Mouse (Mus musculus) CH12.LX (cell line): ENCODE results near the gene Schip1. TPM values are rescaled to one million over a fixed set of nuclear protein-coding genes. Genes with fewer than 3 reads are reported as not detected.

Source experiments
- DNase-seq: peaks from one replicate; pipeline ENCODE4 v3.0.0-alpha.2; 2013; ENCODE audit errors: extremely low read depth
- H3K27ac ChIP-seq: 2 replicates; pipeline ENCODE4 v1.5.1; 2012; ENCODE audit warnings: low read depth, mild to moderate bottlenecking, control low read depth, moderate library complexity; ENCODE audit not compliant: insufficient read depth
- H3K27me3 ChIP-seq: replicated peaks from 2 replicates; pipeline ENCODE3; 2012; ENCODE audit warnings: inconsistent platforms
- H3K36me3 ChIP-seq, 2 experiments: replicated peaks in 1 of 2; 2 replicates each; pipeline versions ENCODE3 to v1.6.1; 2012; ENCODE audit warnings: inconsistent platforms in 1 of 2, low read length in 1 of 2, mild to moderate bottlenecking in 1 of 2, mixed read lengths in 1 of 2, moderate library complexity in 1 of 2; ENCODE audit not compliant: control insufficient read depth in 1 of 2, insufficient read depth in 1 of 2
- H3K4me1 ChIP-seq, 2 experiments: 2 replicates each; pipeline ENCODE4 v1.6.1; 2012; ENCODE audit warnings: inconsistent platforms in 1 of 2, moderate library complexity in 1 of 2; ENCODE audit not compliant: insufficient read depth in 2 of 2, control insufficient read depth in 1 of 2
- H3K4me2 ChIP-seq: 2 replicates; pipeline ENCODE4 v1.6.1; 2012; ENCODE audit warnings: low read depth, mild to moderate bottlenecking, control low read depth; ENCODE audit not compliant: poor library complexity, insufficient read depth, severe bottlenecking
- H3K4me3 ChIP-seq, 3 experiments: fragments of 150-350 bp in 1 of 3; sonication (generic) in 1 of 3; replicated peaks in 1 of 3; 2 replicates each; pipeline versions ENCODE3 to v1.5.1; 2011 to 2012; ENCODE audit warnings: low read depth in 2 of 3, low read length in 2 of 3, mild to moderate bottlenecking in 2 of 3, moderate library complexity in 2 of 3, control low read depth in 1 of 3, improper control_type of control experiment in 1 of 3, inconsistent platforms in 1 of 3, mixed read lengths in 1 of 3; ENCODE audit not compliant: poor library complexity in 1 of 3
- H3K79me2 ChIP-seq: replicated peaks from 2 replicates; pipeline ENCODE4 v1.6.1; 2012; ENCODE audit warnings: mild to moderate bottlenecking, moderate library complexity; ENCODE audit not compliant: control insufficient read depth, poor library complexity, insufficient read depth, severe bottlenecking; ENCODE audit errors: extremely low read depth
- H3K9ac ChIP-seq: 2 replicates; pipeline ENCODE4 v1.6.1; 2012; ENCODE audit warnings: low read depth, mild to moderate bottlenecking, control low read depth, moderate library complexity; ENCODE audit not compliant: insufficient read depth
- H3K9me3 ChIP-seq: replicated peaks from 2 replicates; pipeline ENCODE3; 2012; ENCODE audit warnings: low read length, inconsistent platforms, mixed read lengths
- BHLHE40 ChIP-seq: IDR thresholded peaks from 2 replicates; pipeline ENCODE4 v1.6.1; 2011; ENCODE audit warnings: mild to moderate bottlenecking, low read depth, low read length, improper control_type of control experiment
- CTCF ChIP-seq, 2 experiments: IDR thresholded peaks in 1 of 2; conservative IDR thresholded peaks in 1 of 2; 2 replicates each; pipeline ENCODE4 v1.5.1; 2011 to 2012; ENCODE audit warnings: low read depth in 2 of 2, low read length in 2 of 2, improper control_type of control experiment in 1 of 2, inconsistent platforms in 1 of 2, mild to moderate bottlenecking in 1 of 2, moderate library complexity in 1 of 2
- E2F4 ChIP-seq: IDR thresholded peaks from 2 replicates; pipeline ENCODE4 v1.6.1; 2011; ENCODE audit warnings: low read depth, low read length, improper control_type of control experiment; ENCODE audit not compliant: insufficient replicate concordance
- EP300 ChIP-seq: IDR thresholded peaks from 2 replicates; pipeline ENCODE4 v1.6.1; 2011; ENCODE audit warnings: low read length, improper control_type of control experiment
- GABPA ChIP-seq: IDR thresholded peaks from 2 replicates; pipeline ENCODE4 v1.6.1; 2012; ENCODE audit warnings: low read depth, low read length, improper control_type of control experiment, inconsistent platforms; ENCODE audit not compliant: insufficient replicate concordance
- HCFC1 ChIP-seq: IDR thresholded peaks from 2 replicates; pipeline ENCODE4 v1.6.1; 2012; ENCODE audit warnings: low read depth, mild to moderate bottlenecking, inconsistent platforms, low read length, improper control_type of control experiment
- IRF4 ChIP-seq: IDR thresholded peaks from 2 replicates; pipeline ENCODE4 v1.6.1; 2014; ENCODE audit warnings: low read depth, mild to moderate bottlenecking, inconsistent platforms, low read length, improper control_type of control experiment
- JUN ChIP-seq: IDR thresholded peaks from 2 replicates; pipeline ENCODE4 v1.6.1; 2011; ENCODE audit warnings: low read depth, mild to moderate bottlenecking, low read length, improper control_type of control experiment, moderate library complexity; ENCODE audit not compliant: insufficient read depth
- KAT2A ChIP-seq: IDR thresholded peaks from 2 replicates; pipeline ENCODE4 v1.6.1; 2012; ENCODE audit warnings: low read length, improper control_type of control experiment, inconsistent platforms; ENCODE audit not compliant: insufficient replicate concordance
- MAFK ChIP-seq: IDR thresholded peaks from 2 replicates; pipeline ENCODE4 v1.6.1; 2011; ENCODE audit warnings: low read length, improper control_type of control experiment; ENCODE audit not compliant: insufficient replicate concordance
- MAX ChIP-seq: IDR thresholded peaks from 2 replicates; pipeline ENCODE4 v1.6.1; 2011; ENCODE audit warnings: low read length, improper control_type of control experiment
- MEF2A ChIP-seq: IDR thresholded peaks from 2 replicates; pipeline ENCODE4 v1.6.1; 2014; ENCODE audit warnings: low read depth, mild to moderate bottlenecking, inconsistent platforms, low read length, improper control_type of control experiment, borderline replicate concordance
- NELFE ChIP-seq: IDR thresholded peaks from 2 replicates; pipeline ENCODE4 v1.6.1; 2011; ENCODE audit warnings: low read depth, low read length, improper control_type of control experiment
- NRF1 ChIP-seq: IDR thresholded peaks from 2 replicates; pipeline ENCODE4 v1.6.1; 2014; ENCODE audit warnings: low read depth, mild to moderate bottlenecking, inconsistent platforms, low read length, improper control_type of control experiment, moderate library complexity
- PAX5 ChIP-seq: IDR thresholded peaks from 2 replicates; pipeline ENCODE4 v1.6.1; 2012; ENCODE audit warnings: low read length, inconsistent platforms, mixed read lengths
- POLR2A ChIP-seq: IDR thresholded peaks from 2 replicates; pipeline ENCODE4 v1.6.1; 2011; ENCODE audit warnings: low read depth, mild to moderate bottlenecking, improper control_type of control experiment, low read length
- POLR2AphosphoS2 ChIP-seq: IDR thresholded peaks from 2 replicates; pipeline ENCODE4 v1.6.1; 2011; ENCODE audit warnings: low read depth, low read length, improper control_type of control experiment
- RAD21 ChIP-seq: IDR thresholded peaks from 2 replicates; pipeline ENCODE4 v1.6.1; 2011; ENCODE audit warnings: low read depth, mild to moderate bottlenecking, low read length, improper control_type of control experiment, moderate library complexity
- SMC3 ChIP-seq: IDR thresholded peaks from 2 replicates; pipeline ENCODE4 v1.6.1; 2011; ENCODE audit warnings: low read depth, low read length, improper control_type of control experiment
- TBP ChIP-seq: conservative IDR thresholded peaks from 2 replicates; pipeline ENCODE4 v1.6.1; 2011; ENCODE audit warnings: low read depth, low read length, improper control_type of control experiment
- TCF12 ChIP-seq: IDR thresholded peaks from 2 replicates; pipeline ENCODE4 v1.6.1; 2014; ENCODE audit warnings: low read depth, mild to moderate bottlenecking, inconsistent platforms, low read length, improper control_type of control experiment
- UBTF ChIP-seq: IDR thresholded peaks from 2 replicates; pipeline ENCODE4 v1.6.1; 2012; ENCODE audit warnings: low read depth, mild to moderate bottlenecking, inconsistent platforms, low read length, improper control_type of control experiment, moderate library complexity
- USF1 ChIP-seq: IDR thresholded peaks from 2 replicates; pipeline ENCODE4 v1.6.1; 2014; ENCODE audit warnings: low read depth, mild to moderate bottlenecking, inconsistent platforms, low read length, improper control_type of control experiment
- USF2 ChIP-seq: conservative IDR thresholded peaks from 2 replicates; pipeline ENCODE4 v1.6.1; 2011; ENCODE audit warnings: low read depth, low read length, improper control_type of control experiment
- ZMIZ1 ChIP-seq: IDR thresholded peaks from 2 replicates; pipeline ENCODE4 v1.6.1; 2012; ENCODE audit warnings: low read depth, mild to moderate bottlenecking, inconsistent platforms, low read length, improper control_type of control experiment
- ZNF384 ChIP-seq: IDR thresholded peaks from 2 replicates; pipeline ENCODE4 v1.6.1; 2012; ENCODE audit warnings: low read depth, low read length, improper control_type of control experiment, inconsistent platforms
- dilution Hi-C: fragments of 300-500 bp; cut with MboI; formaldehyde crosslinking; loops from 2 replicates; pipeline ENCODE4 v1.14.3; 2020; ENCODE audit warnings: low sequenced_read_pairs; ENCODE audit not compliant: extremely low pct_unique_long_range_greater_than_20kb, extremely low pct_ligation_motif_present
- in situ Hi-C: fragments of 300-500 bp; cut with MboI; formaldehyde crosslinking; loops from 3 replicates; pipeline ENCODE4 v1.14.3; 2019; ENCODE audit warnings: low sequenced_read_pairs, low pct_ligation_motif_present, low pct_unique_long_range_greater_than_20kb, mixed read lengths
- polyA plus RNA-seq: library from polyadenylated mRNA; unstranded; fragments of >175 nt; gene quantifications from 2 replicates; pipeline ENCODE4 v1.2.1, GENCODE M21; 2012; ENCODE audit warnings: low read depth; ENCODE audit not compliant: insufficient read length
- total RNA-seq, 2 experiments: library from RNA; depleted of rRNA; stranded (reverse); fragments of 300-350 nt in 1 of 2; fragments of >200 nt in 1 of 2; gene quantifications; 2 replicates each; pipeline ENCODE4 v1.2.3; 2012 to 2014

Gene Schip1
- total and polyA plus RNA-seq, 3 experiments, result 0.25 to 0.36 TPM; not detected in 1

DNA sequence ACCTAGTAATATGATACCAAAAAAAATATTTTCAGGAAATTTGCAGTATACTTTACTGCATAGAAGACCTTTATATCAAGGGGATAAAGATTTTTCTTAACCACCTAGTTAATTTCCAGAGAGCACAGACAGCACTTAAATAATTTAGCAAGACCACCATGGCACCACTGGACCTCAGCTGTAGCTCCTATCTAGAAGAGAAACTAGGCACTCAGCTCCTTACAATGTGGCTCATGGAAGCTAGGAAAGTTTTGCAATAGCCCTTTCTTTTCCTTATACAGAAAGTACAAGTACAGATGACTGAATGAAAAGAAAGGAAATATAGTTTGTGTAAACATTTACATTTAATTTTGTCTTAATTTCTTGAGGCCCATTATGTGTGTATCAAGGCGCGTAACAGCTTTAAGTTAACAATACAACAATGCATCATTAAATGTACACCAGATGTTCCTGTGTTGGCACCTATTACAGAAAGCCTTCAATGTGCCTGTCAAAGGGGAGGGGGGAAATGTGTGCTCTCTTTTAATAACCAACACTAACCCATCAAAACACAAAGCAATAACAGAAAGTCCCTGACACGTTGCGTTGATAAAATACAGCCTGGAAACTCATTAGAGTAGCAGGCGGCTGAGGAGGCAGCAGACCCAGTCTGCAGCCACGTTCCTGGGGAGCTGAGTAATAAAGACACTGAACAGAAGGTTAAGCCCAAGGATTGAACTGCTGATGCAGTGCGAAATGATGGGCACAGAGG is 218.4 kb downstream of the Schip1 start:
- in situ Hi-C loops, result no loop called here
- Histone ChIP-seq H3K4me1 (no peaks in the 10 kb centered on the region), H3K4me3 (no peak overlapping the region), H3K79me2 (no peaks in the 10 kb centered on the region), H3K9me3 (no peaks in the 10 kb centered on the region), H3K27ac (no peak overlapping the region), H3K36me3 (no peaks in the 10 kb centered on the region), H3K27me3 (no peaks in the 10 kb centered on the region), H3K9ac (no peak overlapping the region), H3K4me2 (no peak overlapping the region)
- TF ChIP-seq GABPA (no peak), USF1 (no peak), SMC3 (no peak), PAX5 (no peak), HCFC1 (no peak), KAT2A (no peak), POLR2A (no peak), UBTF (no peak), EP300 (no peak), E2F4 (no peak), TBP (no peak), USF2 (no peak), MEF2A (no peak), ZMIZ1 (no peak), BHLHE40 (no peak), IRF4 (no peak), NELFE (no peak)
- no peak for DNase-seq
- dilution Hi-C loops, result no loop called here

DNA sequence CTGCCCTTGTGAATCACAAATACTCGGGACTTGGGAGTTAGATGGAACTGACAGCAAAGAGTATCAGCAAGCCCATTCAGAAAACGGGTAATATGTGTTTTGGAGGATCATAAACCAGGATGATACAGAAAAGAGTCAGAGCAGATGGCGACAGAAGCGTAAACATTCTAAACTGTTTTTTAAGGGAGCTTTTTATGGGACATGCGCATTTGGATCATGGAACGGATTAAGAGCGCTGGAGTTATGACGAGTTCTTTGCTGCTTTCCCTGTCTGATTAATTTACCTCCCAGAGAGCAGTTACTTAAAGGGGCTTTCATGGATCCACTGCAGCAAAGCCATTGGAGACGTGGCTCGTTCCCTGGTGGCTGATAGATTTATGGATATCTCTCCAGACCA is 219.0 kb downstream of the Schip1 start:
- Histone ChIP-seq H3K79me2 (no peaks in the 10 kb centered on the region), H3K4me1 (no peaks in the 10 kb centered on the region), H3K9ac (no peak overlapping the region), H3K27ac (no peak overlapping the region), H3K4me2 (no peak overlapping the region), H3K4me3 (no peak overlapping the region), H3K9me3 (no peaks in the 10 kb centered on the region), H3K27me3 (no peaks in the 10 kb centered on the region), H3K36me3 (no peaks in the 10 kb centered on the region)
- dilution Hi-C loops (no loop called here), in situ Hi-C loops (no loop called here)
- no peak for TF ChIP-seq HCFC1
- TF ChIP-seq RAD21, result no peak
- no peak for TF ChIP-seq NRF1
- no peak for TF ChIP-seq JUN
- TF ChIP-seq POLR2A, result no peak
- no peak for TF ChIP-seq TCF12
- TF ChIP-seq POLR2AphosphoS2, result no peak
- no peak for TF ChIP-seq MAX
- no peak for TF ChIP-seq EP300
- TF ChIP-seq PAX5, result no peak
- no peak for TF ChIP-seq ZNF384
- no peak for TF ChIP-seq TBP
- TF ChIP-seq CTCF (conservative IDR thresholded peaks at IDR 0.05 in 1 of 2, IDR thresholded peaks at IDR 0.05 in 1 of 2; ENCODE audit: low read depth in 2 of 2, low read length in 2 of 2), result no peak
- no peak for TF ChIP-seq USF1
- TF ChIP-seq MAFK, result no peak
- no peak for TF ChIP-seq IRF4
- no peak for DNase-seq
